Mouse (Mus musculus) cortical plate, adult 2 months (tissue): Measurements from ENCODE around the gene Fam149b. TPM values are rescaled to one million over a fixed set of nuclear protein-coding genes. Genes with fewer than 3 reads are reported as not detected.

ENCODE experiments used
- H3K27ac ChIP-seq: fragments of 200-500 bp; 2 replicates; pipeline ENCODE4 v1.5.1; 2012; ENCODE audit warnings: low read length, control low read depth, inconsistent platforms; ENCODE audit not compliant: insufficient read depth
- H3K4me1 ChIP-seq: fragments of 200-500 bp; 2 replicates; pipeline ENCODE4 v1.6.1; 2011; ENCODE audit warnings: low read length; ENCODE audit not compliant: control insufficient read depth, insufficient read depth
- H3K4me3 ChIP-seq: fragments of 200-500 bp; 2 replicates; pipeline ENCODE4 v1.5.1; 2011; ENCODE audit warnings: mild to moderate bottlenecking, low read length, control low read depth; ENCODE audit not compliant: insufficient read depth
- CTCF ChIP-seq: fragments of 200-500 bp; IDR thresholded peaks from 2 replicates; pipeline ENCODE4 v1.5.1; 2011; ENCODE audit warnings: mild to moderate bottlenecking, control low read depth, low read length; ENCODE audit not compliant: insufficient read depth; ENCODE audit errors: extremely low read depth
- POLR2A ChIP-seq: fragments of 200-500 bp; IDR thresholded peaks from 2 replicates; pipeline ENCODE4 v1.6.1; 2011; ENCODE audit warnings: mild to moderate bottlenecking, low read length, control low read depth; ENCODE audit not compliant: insufficient read depth; ENCODE audit errors: extremely low read depth
- polyA plus RNA-seq: library from polyadenylated mRNA; depleted of rRNA; stranded (reverse); fragments of >200 nt; gene quantifications from 2 replicates; pipeline ENCODE4 v1.2.3, GENCODE M21; 2012

The Fam149b gene
- polyA plus RNA-seq, 1 experiment: 56.6 TPM

- H3K27ac ChIP-seq: no peak overlapping the region
- no peak overlapping the region for H3K4me3 ChIP-seq
- TF ChIP-seq POLR2A (no peak), CTCF (no peak)
- H3K4me1 ChIP-seq: no peaks in the 10 kb centered on the region
Measured at GRCm38 (mm10) chr14:20379753-20380430, 31.9 kb downstream of the Fam149b start.

GRCm38 (mm10) chr14:20388441-20389129 lies 40.6 kb downstream of the Fam149b start, which contains the start of gene Dnajc9:
Gene Dnajc9 (minus strand): TSS chr14:20388910.
- Histone ChIP-seq H3K27ac (no peak within 1 kb of the TSS), H3K4me3 (peak within 1 kb of the TSS; percentile 44), H3K4me1 (peaks cover 3% of the 10 kb centered on the region)
- TF ChIP-seq POLR2A (peak; percentile 83), CTCF (no peak)

GRCm38 (mm10) chr14:20389446-20390079 lies 41.6 kb downstream of the Fam149b start:
- Histone ChIP-seq H3K4me3 (no peak overlapping the region; the same call in 1 of the 2 replicates), H3K27ac (no peak overlapping the region), H3K4me1 (peaks cover 3% of the 10 kb centered on the region)
- TF ChIP-seq CTCF (no peak), POLR2A (no peak)

GRCm38 (mm10) chr14:20392326-20392725 lies 44.4 kb downstream of the Fam149b start:
- no peak for TF ChIP-seq POLR2A
- Histone ChIP-seq H3K4me3 (no peak overlapping the region; the same call in none of the 2 replicates), H3K27ac (no peak overlapping the region), H3K4me1 (peaks cover 3% of the 10 kb centered on the region)

- peak; percentile 80 for TF ChIP-seq POLR2A
- TF ChIP-seq CTCF: peak; percentile 40
- peak within 1 kb of the TSS; percentile 93 for H3K27ac ChIP-seq
- peak within 1 kb of the TSS; percentile 83 for H3K4me3 ChIP-seq
- peaks cover 1% of the 10 kb centered on the region; the same call in 1 of the 2 replicates for H3K4me1 ChIP-seq
Measured at GRCm38 (mm10) chr14:20393205-20393913, 45.4 kb downstream of the Fam149b start, which contains the start of gene Mrps16. Gene Mrps16 (minus strand): TSS chr14:20393634.

GRCm38 (mm10) chr14:20397220-20397619 lies 49.3 kb downstream of the Fam149b start:
- peaks cover 1% of the 10 kb centered on the region; the same call in 1 of the 2 replicates for H3K4me1 ChIP-seq

GRCm38 (mm10) chr14:20398864-20399263 lies 50.9 kb downstream of the Fam149b start:
- TF ChIP-seq CTCF (peak; percentile 27; the same call in 1 of the 2 replicates), POLR2A (no peak)
- no peaks in the 10 kb centered on the region for H3K4me1 ChIP-seq
- H3K4me3 ChIP-seq: no peak overlapping the region
- no peak overlapping the region for H3K27ac ChIP-seq

More at GRCm38 (mm10) chr14:20397220-20397619, 49.3 kb downstream of the Fam149b start:
- TF ChIP-seq POLR2A (no peak), CTCF (no peak)
- no peak overlapping the region for H3K27ac ChIP-seq
- H3K4me3 ChIP-seq: no peak overlapping the region

GRCm38 (mm10) chr14:20400071-20400470 lies 52.1 kb downstream of the Fam149b start:
- Histone ChIP-seq H3K4me1 (no peaks in the 10 kb centered on the region), H3K27ac (no peak overlapping the region), H3K4me3 (no peak overlapping the region)
- TF ChIP-seq POLR2A: no peak
- peak; percentile 54 for TF ChIP-seq CTCF

GRCm38 (mm10) chr14:20422257-20422656 lies 74.3 kb downstream of the Fam149b start:
- no peaks in the 10 kb centered on the region for H3K4me1 ChIP-seq
- TF ChIP-seq POLR2A: no peak
- no peak for TF ChIP-seq CTCF
- no peak overlapping the region for H3K4me3 ChIP-seq
- no peak overlapping the region for H3K27ac ChIP-seq
